Mouse (Mus musculus) testis, adult 2 months (tissue): ENCODE measurements around the gene Hoxa7. TPM values are rescaled to one million over a fixed set of nuclear protein-coding genes. Genes with fewer than 3 reads are reported as not detected.
A peak's percentile ranks its signal among the peaks of the same experiment; 100 is the strongest.

ENCODE experiments used
- H3K27ac ChIP-seq: fragments of 200-500 bp; 2 replicates; pipeline ENCODE4 v1.5.1; 2012; ENCODE audit warnings: low read depth, low read length; ENCODE audit not compliant: control insufficient read depth, insufficient read depth
- H3K27me3 ChIP-seq: fragments of 200-500 bp; 2 replicates; pipeline ENCODE4 v1.6.1; 2012; ENCODE audit warnings: mild to moderate bottlenecking, low read length, moderate library complexity; ENCODE audit not compliant: control insufficient read depth, insufficient read depth
- H3K36me3 ChIP-seq: fragments of 200-500 bp; 2 replicates; pipeline ENCODE4 v1.6.1; 2012; ENCODE audit warnings: mild to moderate bottlenecking, low read length; ENCODE audit not compliant: control insufficient read depth, insufficient read depth
- H3K4me1 ChIP-seq: fragments of 200-500 bp; 2 replicates; pipeline ENCODE4 v1.6.1; 2012; ENCODE audit warnings: low read length; ENCODE audit not compliant: control insufficient read depth, insufficient read depth
- H3K4me3 ChIP-seq: fragments of 200-500 bp; 2 replicates; pipeline ENCODE4 v1.5.1; 2012; ENCODE audit warnings: low read depth, mild to moderate bottlenecking, low read length, moderate library complexity, mixed read lengths; ENCODE audit not compliant: control insufficient read depth
- CTCF ChIP-seq: fragments of 200-500 bp; IDR thresholded peaks from 2 replicates; pipeline ENCODE4 v1.5.1; 2012; ENCODE audit warnings: low read depth, mild to moderate bottlenecking, inconsistent platforms, low read length, moderate library complexity; ENCODE audit not compliant: control insufficient read depth, insufficient read depth, insufficient replicate concordance
- POLR2A ChIP-seq: fragments of 200-500 bp; IDR thresholded peaks from 2 replicates; pipeline ENCODE4 v1.6.1; 2012; ENCODE audit warnings: low read depth, mild to moderate bottlenecking, inconsistent platforms, low read length, moderate library complexity; ENCODE audit not compliant: control insufficient read depth
- polyA plus RNA-seq: library from polyadenylated mRNA; depleted of rRNA; stranded (reverse); fragments of >200 nt; gene quantifications from 2 replicates; pipeline ENCODE4 v1.2.3, GENCODE M21; 2012

Gene Hoxa7
- polyA plus RNA-seq, 1 experiment: 0.72 TPM

- Histone ChIP-seq H3K4me1 (peaks cover 10% of the 10 kb centered on the region), H3K27me3 (peaks cover 16% of the 10 kb centered on the region), H3K4me3 (peak within 1 kb of the TSS; percentile 55), H3K36me3 (no peaks in the 10 kb centered on the region), H3K27ac (no peak within 1 kb of the TSS)
- no peak for TF ChIP-seq CTCF
- no peak for TF ChIP-seq POLR2A
Measured at GRCm38 (mm10) chr6:52260654-52261575, 39.3 kb upstream of the Hoxa7 start, which contains the start of gene Hoxa13. TSS of gene Hoxa13 (minus strand) at chr6:52260880.

GRCm38 (mm10) chr6:52259811-52260261, 38.2 kb upstream of the Hoxa7 start:
- Histone ChIP-seq H3K27ac (no peak overlapping the region), H3K27me3 (peaks cover 12% of the 10 kb centered on the region), H3K36me3 (no peaks in the 10 kb centered on the region), H3K4me1 (peaks cover 8% of the 10 kb centered on the region), H3K4me3 (peak overlapping the region; percentile 39)
- no peak for TF ChIP-seq CTCF
- no peak for TF ChIP-seq POLR2A

GRCm38 (mm10) chr6:52259081-52259790, 37.6 kb upstream of the Hoxa7 start:
- no peak overlapping the region for H3K27ac ChIP-seq
- TF ChIP-seq CTCF: no peak
- TF ChIP-seq POLR2A: no peak

GRCm38 (mm10) chr6:52256956-52257355, 35.3 kb upstream of the Hoxa7 start:
- peaks cover 14% of the 10 kb centered on the region for H3K27me3 ChIP-seq
- no peaks in the 10 kb centered on the region for H3K36me3 ChIP-seq
- TF ChIP-seq POLR2A: no peak
- peak; percentile 18; the same call in 1 of the 2 replicates for TF ChIP-seq CTCF
- H3K4me3 ChIP-seq: no peak overlapping the region
- peaks cover 18% of the 10 kb centered on the region for H3K4me1 ChIP-seq
- no peak overlapping the region for H3K27ac ChIP-seq

More at GRCm38 (mm10) chr6:52259081-52259790, 37.6 kb upstream of the Hoxa7 start:
- no peaks in the 10 kb centered on the region for H3K36me3 ChIP-seq
- no peak overlapping the region for H3K4me3 ChIP-seq
- H3K4me1 ChIP-seq: peaks cover 8% of the 10 kb centered on the region
- peaks cover 12% of the 10 kb centered on the region for H3K27me3 ChIP-seq

GRCm38 (mm10) chr6:52253511-52254500, 32.2 kb upstream of the Hoxa7 start:
- peak overlapping the region; percentile 53 for H3K4me3 ChIP-seq
- H3K27ac ChIP-seq: no peak overlapping the region
- peaks cover 13% of the 10 kb centered on the region for H3K27me3 ChIP-seq
- TF ChIP-seq CTCF (no peak), POLR2A (no peak)
- H3K4me1 ChIP-seq: peaks cover 11% of the 10 kb centered on the region
- no peaks in the 10 kb centered on the region for H3K36me3 ChIP-seq

- peaks cover 16% of the 10 kb centered on the region for H3K27me3 ChIP-seq
- no peak overlapping the region for H3K27ac ChIP-seq
- H3K4me1 ChIP-seq: peaks cover 13% of the 10 kb centered on the region
- no peaks in the 10 kb centered on the region for H3K36me3 ChIP-seq
- TF ChIP-seq POLR2A: no peak
- no peak for TF ChIP-seq CTCF
- no peak overlapping the region for H3K4me3 ChIP-seq
Measured at GRCm38 (mm10) chr6:52252775-52253376, 31.2 kb upstream of the Hoxa7 start.
